Mouse (Mus musculus): Measurements from ENCODE around the gene Sv2a.

DNA sequence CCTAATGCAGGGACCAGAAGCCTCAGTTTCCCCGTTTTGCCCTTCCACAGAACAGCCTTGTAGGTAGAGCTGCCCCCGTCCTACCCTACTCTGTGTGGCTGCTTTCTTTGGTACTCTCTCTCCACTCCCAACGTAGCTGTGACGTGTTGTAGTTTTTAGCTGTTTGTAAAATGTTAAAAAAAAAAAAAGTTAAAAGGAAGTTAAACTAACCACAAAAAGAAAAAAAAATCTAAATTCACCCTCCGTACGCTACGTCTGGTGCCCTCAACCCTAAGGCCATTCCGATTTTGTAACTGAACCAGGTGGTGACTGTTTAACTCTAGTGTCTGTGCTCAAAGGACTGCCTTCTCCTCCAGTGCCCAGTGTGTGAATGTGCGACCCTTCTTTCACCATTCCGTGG is 14.0 kb downstream of the Sv2a start:
- TF ChIP-seq CTCF (IDR thresholded peaks at IDR 0.05; ENCODE audit: insufficient read depth, low read length) (no peak), POLR2A (IDR thresholded peaks at IDR 0.05; ENCODE audit: borderline replicate concordance, extremely low read depth, low read depth, low read length) (no peak)
